Mouse (Mus musculus) heart, postnatal 25 days (tissue): ENCODE data around the gene Pcbp2. TPM values are rescaled to one million over a fixed set of nuclear protein-coding genes. Genes with fewer than 3 reads are reported as not detected.

Experiments
- DNase-seq: peaks from one replicate; pipeline ENCODE4 v3.0.0; 2022; ENCODE audit warnings: low spot score
- intact Hi-C: fragments of 180-260 bp; cut with DNase I; formaldehyde crosslinking; loops from one replicate; pipeline ENCODE4 v1.15.1; 2025
- total RNA-seq, 2 experiments: library from RNA; stranded (reverse); gene quantifications; 2 replicates each; pipeline ENCODE4 v1.2.3; 2021

Pcbp2 gene
- total RNA-seq = 100 to 1,000 TPM; 458 to 504 TPM

GRCm38 (mm10) chr15:102470183-102470604, at the start of gene Pcbp2:
Pcbp2 (plus strand) TSS chr15:102470539.
- intact Hi-C loops = loop anchor here (2.0 kb wide), 1 partner anchor 49 kb away; the partner anchor contains the start of gene Tarbp2
- DNase-seq = peak; percentile 95

GRCm38 (mm10) chr15:102420986-102421385, 49.4 kb upstream of the Pcbp2 start:
- intact Hi-C loops = loop anchor here (1.0 to 5.0 kb wide), 2 partner anchors 40 to 79 kb away; no protein-coding TSS in a partner anchor
- DNase-seq = no peak

GRCm38 (mm10) chr15:102421437-102421836, 48.9 kb upstream of the Pcbp2 start:
- intact Hi-C loops = loop anchor here (1.0 to 5.0 kb wide), 2 partner anchors 40 to 79 kb away; no protein-coding TSS in a partner anchor
- DNase-seq = no peak

- no peak for DNase-seq
- intact Hi-C loops = loop anchor here (5.0 kb wide), 1 partner anchor 81 kb away; no protein-coding TSS in a partner anchor
Observed at GRCm38 (mm10) chr15:102423602-102424240, 46.6 kb upstream of the Pcbp2 start.

- intact Hi-C loops = loop anchor here (5.0 kb wide), 1 partner anchor 82 kb away; no protein-coding TSS in a partner anchor
- DNase-seq = no peak
Observed at GRCm38 (mm10) chr15:102424657-102425056, 45.7 kb upstream of the Pcbp2 start.

- intact Hi-C loops = no loop called here
Observed at GRCm38 (mm10) chr15:102426963-102427362, 43.4 kb upstream of the Pcbp2 start.

GRCm38 (mm10) chr15:102432046-102432445, 38.3 kb upstream of the Pcbp2 start:
- DNase-seq = no peak
- intact Hi-C loops = no loop called here

More at GRCm38 (mm10) chr15:102426963-102427362, 43.4 kb upstream of the Pcbp2 start:
- no peak for DNase-seq

- intact Hi-C loops = no loop called here
- DNase-seq = no peak
Observed at GRCm38 (mm10) chr15:102433173-102433572, 37.2 kb upstream of the Pcbp2 start.

- intact Hi-C loops = loop anchor here (1.0 to 5.0 kb wide), 2 partner anchors 61 to 155 kb away; no protein-coding TSS in a partner anchor
- peak; percentile 55 for DNase-seq
Observed at GRCm38 (mm10) chr15:102442490-102442889, 27.8 kb upstream of the Pcbp2 start.

- DNase-seq = no peak
- intact Hi-C loops = no loop called here
Observed at GRCm38 (mm10) chr15:102445146-102445545, 25.2 kb upstream of the Pcbp2 start, which contains the start of gene Amhr2. Amhr2 (plus strand) TSS chr15:102445367.

- intact Hi-C loops = no loop called here
- no peak for DNase-seq
Observed at GRCm38 (mm10) chr15:102446448-102446847, 23.9 kb upstream of the Pcbp2 start.

- intact Hi-C loops = no loop called here
- DNase-seq = no peak
Observed at GRCm38 (mm10) chr15:102449366-102449765, 21.0 kb upstream of the Pcbp2 start.

- no peak for DNase-seq
- intact Hi-C loops = no loop called here
Observed at GRCm38 (mm10) chr15:102450928-102451327, 19.4 kb upstream of the Pcbp2 start.

GRCm38 (mm10) chr15:102451666-102452430, 18.5 kb upstream of the Pcbp2 start:
- DNase-seq = no peak

GRCm38 (mm10) chr15:102455993-102456392, 14.3 kb upstream of the Pcbp2 start:
- intact Hi-C loops = no loop called here
- DNase-seq = no peak

More at GRCm38 (mm10) chr15:102451666-102452430, 18.5 kb upstream of the Pcbp2 start:
- intact Hi-C loops = no loop called here

- no peak for DNase-seq
Observed at GRCm38 (mm10) chr15:102458050-102458736, 12.1 kb upstream of the Pcbp2 start.

GRCm38 (mm10) chr15:102458904-102459317, 11.4 kb upstream of the Pcbp2 start, which contains the start of gene Prr13:
Prr13 (plus strand) TSS chr15:102459028.
- intact Hi-C loops = no loop called here
- peak; percentile 80 for DNase-seq

More at GRCm38 (mm10) chr15:102458050-102458736, 12.1 kb upstream of the Pcbp2 start:
- intact Hi-C loops = no loop called here

GRCm38 (mm10) chr15:102459381-102459780, 11.0 kb upstream of the Pcbp2 start:
- intact Hi-C loops = no loop called here
- no peak for DNase-seq

GRCm38 (mm10) chr15:102459847-102460246, 10.5 kb upstream of the Pcbp2 start:
- intact Hi-C loops = no loop called here
- DNase-seq = no peak

GRCm38 (mm10) chr15:102460409-102460808, 9.9 kb upstream of the Pcbp2 start:
- no peak for DNase-seq
- intact Hi-C loops = no loop called here
